Mouse (Mus musculus): ENCODE results near the gene Gm17535.
"Not testable (repeated sequence)": the region's sequence is repeated elsewhere in the genome, so short reads cannot be mapped to it uniquely, and the experiment has no call there.

- not testable (repeated sequence) for TF ChIP-seq EP300, CTCF (IDR thresholded peaks at IDR 0.05)
Observed at GRCm38 (mm10) chr9:3022316-3023008, 11.9 kb upstream of the Gm17535 start.

Measured in lung, postnatal 0 days (tissue).